Mouse (Mus musculus): ENCODE data around the gene Zfp446. TPM values are rescaled to one million over a fixed set of nuclear protein-coding genes. Genes with fewer than 3 reads are reported as not detected.

Zfp446 gene
- polyA plus RNA-seq, 1 experiment: 10.8 TPM

GRCm38 (mm10) chr7:13028986-13029385 lies 51.3 kb downstream of the Zfp446 start:
- no peak overlapping the region for H3K4me3 ChIP-seq (ENCODE audit: control insufficient read depth, insufficient read depth, low read length)
- DNase-seq: no peak
- no peak overlapping the region for H3K27ac ChIP-seq (ENCODE audit: control insufficient read depth, insufficient read depth, low read length)
- TF ChIP-seq CTCF (IDR thresholded peaks at IDR 0.05; ENCODE audit: borderline replicate concordance, control insufficient read depth, extremely low read depth, insufficient read depth, low read length, poor library complexity) (no peak), POLR2A (IDR thresholded peaks at IDR 0.05; ENCODE audit: control insufficient read depth, extremely low read depth, insufficient read depth, low read length, poor library complexity) (no peak)
- peaks cover 17% of the 10 kb centered on the region for H3K4me1 ChIP-seq (replicated peaks; ENCODE audit: control insufficient read depth, insufficient read depth, low read length)
- peaks cover 56% of the 10 kb centered on the region for H3K36me3 ChIP-seq (ENCODE audit: control insufficient read depth, insufficient read depth, low read length)
- no peaks in the 10 kb centered on the region for H3K27me3 ChIP-seq (ENCODE audit: control insufficient read depth, insufficient read depth, low read length)
- over 99% methylated on average over 4 of the region's 4 CpGs for WGBS

- DNase-seq: no peak
- Histone ChIP-seq H3K27ac (ENCODE audit: control insufficient read depth, insufficient read depth, low read length) (no peak overlapping the region), H3K4me1 (replicated peaks; ENCODE audit: control insufficient read depth, insufficient read depth, low read length) (peaks cover 16% of the 10 kb centered on the region), H3K4me3 (ENCODE audit: control insufficient read depth, insufficient read depth, low read length) (no peak overlapping the region), H3K36me3 (ENCODE audit: control insufficient read depth, insufficient read depth, low read length) (peaks cover 62% of the 10 kb centered on the region), H3K27me3 (ENCODE audit: control insufficient read depth, insufficient read depth, low read length) (no peaks in the 10 kb centered on the region)
- TF ChIP-seq POLR2A (IDR thresholded peaks at IDR 0.05; ENCODE audit: control insufficient read depth, extremely low read depth, insufficient read depth, low read length, poor library complexity): no peak
- WGBS: 82% methylated on average over 5 of the region's 5 CpGs
Observed at GRCm38 (mm10) chr7:13031069-13031468, 53.4 kb downstream of the Zfp446 start.

- no peak overlapping the region for H3K4me3 ChIP-seq (ENCODE audit: control insufficient read depth, insufficient read depth, low read length)
- H3K27me3 ChIP-seq (ENCODE audit: control insufficient read depth, insufficient read depth, low read length): no peaks in the 10 kb centered on the region
- WGBS: 90% methylated on average over 2 of the region's 2 CpGs
- H3K27ac ChIP-seq (ENCODE audit: control insufficient read depth, insufficient read depth, low read length): no peak overlapping the region
- peaks cover 60% of the 10 kb centered on the region for H3K36me3 ChIP-seq (ENCODE audit: control insufficient read depth, insufficient read depth, low read length)
- DNase-seq: no peak
- TF ChIP-seq CTCF (IDR thresholded peaks at IDR 0.05; ENCODE audit: borderline replicate concordance, control insufficient read depth, extremely low read depth, insufficient read depth, low read length, poor library complexity) (no peak), POLR2A (IDR thresholded peaks at IDR 0.05; ENCODE audit: control insufficient read depth, extremely low read depth, insufficient read depth, low read length, poor library complexity) (no peak)
- H3K4me1 ChIP-seq (replicated peaks; ENCODE audit: control insufficient read depth, insufficient read depth, low read length): peaks cover 15% of the 10 kb centered on the region
Observed at GRCm38 (mm10) chr7:13031983-13032382, 54.3 kb downstream of the Zfp446 start.

GRCm38 (mm10) chr7:13032541-13032940 lies 54.9 kb downstream of the Zfp446 start:
- Histone ChIP-seq H3K27me3 (ENCODE audit: control insufficient read depth, insufficient read depth, low read length) (no peaks in the 10 kb centered on the region), H3K27ac (ENCODE audit: control insufficient read depth, insufficient read depth, low read length) (no peak overlapping the region), H3K36me3 (ENCODE audit: control insufficient read depth, insufficient read depth, low read length) (peaks cover 54% of the 10 kb centered on the region), H3K4me3 (ENCODE audit: control insufficient read depth, insufficient read depth, low read length) (no peak overlapping the region), H3K4me1 (replicated peaks; ENCODE audit: control insufficient read depth, insufficient read depth, low read length) (peaks cover 19% of the 10 kb centered on the region)
- WGBS: 97% methylated on average over 7 of the region's 7 CpGs
- DNase-seq: no peak
- no peak for TF ChIP-seq POLR2A (IDR thresholded peaks at IDR 0.05; ENCODE audit: control insufficient read depth, extremely low read depth, insufficient read depth, low read length, poor library complexity)
- no peak for TF ChIP-seq CTCF (IDR thresholded peaks at IDR 0.05; ENCODE audit: borderline replicate concordance, control insufficient read depth, extremely low read depth, insufficient read depth, low read length, poor library complexity)

- TF ChIP-seq CTCF (IDR thresholded peaks at IDR 0.05; ENCODE audit: borderline replicate concordance, control insufficient read depth, extremely low read depth, insufficient read depth, low read length, poor library complexity) (no peak), POLR2A (IDR thresholded peaks at IDR 0.05; ENCODE audit: control insufficient read depth, extremely low read depth, insufficient read depth, low read length, poor library complexity) (no peak)
- DNase-seq: no peak
- Histone ChIP-seq H3K4me1 (replicated peaks; ENCODE audit: control insufficient read depth, insufficient read depth, low read length) (peaks cover 21% of the 10 kb centered on the region), H3K4me3 (ENCODE audit: control insufficient read depth, insufficient read depth, low read length) (no peak overlapping the region), H3K27ac (ENCODE audit: control insufficient read depth, insufficient read depth, low read length) (peak overlapping the region; percentile 60; the same call in 1 of the 2 replicates), H3K36me3 (ENCODE audit: control insufficient read depth, insufficient read depth, low read length) (peaks cover 43% of the 10 kb centered on the region), H3K27me3 (ENCODE audit: control insufficient read depth, insufficient read depth, low read length) (no peaks in the 10 kb centered on the region)
- WGBS: 51% methylated on average over 13 of the region's 13 CpGs
Observed at GRCm38 (mm10) chr7:13033451-13034147, 56.0 kb downstream of the Zfp446 start.

- no peaks in the 10 kb centered on the region for H3K27me3 ChIP-seq (ENCODE audit: control insufficient read depth, insufficient read depth, low read length)
- H3K4me3 ChIP-seq (ENCODE audit: control insufficient read depth, insufficient read depth, low read length): peak within 1 kb of the TSS; percentile 64
- TF ChIP-seq CTCF (IDR thresholded peaks at IDR 0.05; ENCODE audit: borderline replicate concordance, control insufficient read depth, extremely low read depth, insufficient read depth, low read length, poor library complexity) (no peak), POLR2A (IDR thresholded peaks at IDR 0.05; ENCODE audit: control insufficient read depth, extremely low read depth, insufficient read depth, low read length, poor library complexity) (peak; percentile 56)
- under 1% methylated on average over 45 of the region's 45 CpGs for WGBS
- peaks cover 36% of the 10 kb centered on the region for H3K36me3 ChIP-seq (ENCODE audit: control insufficient read depth, insufficient read depth, low read length)
- H3K27ac ChIP-seq (ENCODE audit: control insufficient read depth, insufficient read depth, low read length): peak within 1 kb of the TSS; percentile 60
- DNase-seq: peak; percentile 97
- peaks cover 25% of the 10 kb centered on the region for H3K4me1 ChIP-seq (replicated peaks; ENCODE audit: control insufficient read depth, insufficient read depth, low read length)
Observed at GRCm38 (mm10) chr7:13034148-13034977, 56.7 kb downstream of the Zfp446 start, which contains the start of gene Chmp2a. Chmp2a (minus strand) TSS chr7:13034807.

Other genes with a start within 250 kb of the Zfp446 start
- not detected in 2 replicates for gene Vmn2r56, start 242.8 kb upstream of the Zfp446 start, polyA plus RNA-seq (2012; rRNA removed)
- gene Zscan18, start 174.2 kb upstream of the Zfp446 start, polyA plus RNA-seq (2012; rRNA removed): 2.7 and 2.9 TPM in 2 replicates
- 4.1 and 4.2 TPM in 2 replicates for gene Zfp329, start 159.0 kb upstream of the Zfp446 start, polyA plus RNA-seq (2012; rRNA removed)
- 16.9 and 17.6 TPM in 2 replicates for gene Zfp110, start 143.1 kb upstream of the Zfp446 start, polyA plus RNA-seq (2012; rRNA removed)
- gene Zfp128, start 96.7 kb upstream of the Zfp446 start, polyA plus RNA-seq (2012; rRNA removed): 1.7 and 2.2 TPM in 2 replicates
- gene Zscan22, start 80.0 kb upstream of the Zfp446 start, polyA plus RNA-seq (2012; rRNA removed): 14.3 and 14.9 TPM in 2 replicates
- gene Rps5, start 55.6 kb upstream of the Zfp446 start, polyA plus RNA-seq (2012; rRNA removed): 2,545 and 2,907 TPM in 2 replicates
- gene Rnf225, start 50.4 kb upstream of the Zfp446 start, polyA plus RNA-seq (2012; rRNA removed): 1.0 and 1.8 TPM in 2 replicates
- gene Zfp324, start 12.0 kb upstream of the Zfp446 start, polyA plus RNA-seq (2012; rRNA removed): 8.7 and 9.3 TPM in 2 replicates
- 0.89 and 3.0 TPM in 2 replicates for gene Slc27a5, start 20.3 kb downstream of the Zfp446 start, polyA plus RNA-seq (2012; rRNA removed)
- gene Trim28, start 21.3 kb downstream of the Zfp446 start, polyA plus RNA-seq (2012; rRNA removed): 902 and 905 TPM in 2 replicates
- gene Zbtb45, start 32.2 kb downstream of the Zfp446 start, polyA plus RNA-seq (2012; rRNA removed): 78.8 and 127 TPM in 2 replicates
- gene Chmp2a, start 57.0 kb downstream of the Zfp446 start, polyA plus RNA-seq (2012; rRNA removed): 65.6 and 65.7 TPM in 2 replicates
- gene Ube2m, start 60.4 kb downstream of the Zfp446 start, polyA plus RNA-seq (2012; rRNA removed): 236 and 244 TPM in 2 replicates
- 3.5 and 4.5 TPM in 2 replicates for gene Mzf1, start 76.9 kb downstream of the Zfp446 start, polyA plus RNA-seq (2012; rRNA removed)
- gene Vmn1r85, start 117.3 kb downstream of the Zfp446 start, polyA plus RNA-seq (2012; rRNA removed): not detected in 2 replicates
- gene Vmn1r86, start 142.1 kb downstream of the Zfp446 start, polyA plus RNA-seq (2012; rRNA removed): not detected in 2 replicates
- gene Vmn1r87, start 162.3 kb downstream of the Zfp446 start, polyA plus RNA-seq (2012; rRNA removed): not detected in 2 replicates
- not detected in 2 replicates for gene Vmn1r88, start 181.7 kb downstream of the Zfp446 start, polyA plus RNA-seq (2012; rRNA removed)
- gene Vmn1r89, start 235.2 kb downstream of the Zfp446 start, polyA plus RNA-seq (2012; rRNA removed): not detected in 2 replicates